Mouse (Mus musculus) bone marrow macrophage, adult 2 months (primary cell): ENCODE measurements around the gene BC004004. TPM values are rescaled to one million over a fixed set of nuclear protein-coding genes. Genes with fewer than 3 reads are reported as not detected.

Source experiments
- H3K27ac ChIP-seq: 2 replicates; pipeline ENCODE4 v1.5.1; 2012; ENCODE audit warnings: low read depth, low read length; ENCODE audit not compliant: insufficient read depth
- H3K4me1 ChIP-seq: 2 replicates; pipeline ENCODE4 v1.6.1; 2012; ENCODE audit warnings: low read length; ENCODE audit not compliant: control insufficient read depth, insufficient read depth
- H3K4me3 ChIP-seq: 2 replicates; pipeline ENCODE4 v1.5.1; 2012; ENCODE audit warnings: mild to moderate bottlenecking, low read length, moderate library complexity; ENCODE audit not compliant: insufficient read depth
- CTCF ChIP-seq: IDR thresholded peaks from 2 replicates; pipeline ENCODE4 v1.5.1; 2012; ENCODE audit warnings: low read depth, mild to moderate bottlenecking, low read length, moderate library complexity
- POLR2A ChIP-seq: IDR thresholded peaks from 2 replicates; pipeline ENCODE4 v1.6.1; 2012; ENCODE audit warnings: mild to moderate bottlenecking, low read depth, low read length, borderline replicate concordance
- polyA plus RNA-seq: library from polyadenylated mRNA; stranded (reverse); fragments of >200 nt; gene quantifications from 2 replicates; pipeline ENCODE4 v1.2.4, GENCODE M21; 2012; ENCODE audit not compliant: missing spikeins, insufficient read depth, insufficient read length

BC004004 gene
- polyA plus RNA-seq = 82.6 and 105 TPM in 2 replicates

DNA sequence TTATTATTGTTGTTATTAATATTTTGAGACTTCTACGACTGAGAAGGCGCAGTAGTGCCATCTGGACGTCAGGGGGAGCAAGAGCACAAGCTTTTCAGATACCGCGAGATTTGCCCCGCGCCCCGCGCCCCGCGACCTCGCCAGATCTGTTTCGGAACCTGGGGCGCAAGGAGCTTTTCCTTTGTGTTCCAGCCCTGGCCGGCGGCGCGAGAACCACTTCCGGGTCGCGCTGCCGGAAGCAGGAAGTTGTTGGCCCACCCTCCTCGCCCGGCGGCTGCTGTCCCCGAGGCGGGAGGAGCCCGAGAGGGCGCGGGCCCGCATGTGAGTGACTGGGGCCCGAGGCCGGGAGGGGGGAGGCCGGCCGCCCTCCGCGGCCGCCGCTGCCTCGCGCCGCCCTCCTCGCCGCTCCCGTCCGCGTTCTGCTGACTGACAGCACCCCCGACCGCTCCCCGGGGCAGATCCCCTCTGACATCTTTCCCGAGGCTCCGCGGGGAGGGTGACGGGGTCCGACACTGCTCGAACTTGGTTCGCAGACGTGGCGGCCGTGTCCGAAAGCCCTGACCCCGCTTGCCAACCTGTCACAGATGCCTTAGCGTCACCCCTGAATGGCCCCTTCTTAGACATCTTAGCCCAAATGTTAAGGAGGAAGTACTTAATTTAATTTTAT, at the start of gene BC004004:
TSS of gene BC004004 (plus strand) at position 107 of the 667 bp plus-strand sequence.
- no peak for TF ChIP-seq POLR2A
- no peak for TF ChIP-seq CTCF
- H3K27ac ChIP-seq = peak within 1 kb of the TSS; percentile 65
- peaks cover 25% of the 10 kb centered on the region for H3K4me1 ChIP-seq
- H3K4me3 ChIP-seq = peak within 1 kb of the TSS; percentile 87

DNA sequence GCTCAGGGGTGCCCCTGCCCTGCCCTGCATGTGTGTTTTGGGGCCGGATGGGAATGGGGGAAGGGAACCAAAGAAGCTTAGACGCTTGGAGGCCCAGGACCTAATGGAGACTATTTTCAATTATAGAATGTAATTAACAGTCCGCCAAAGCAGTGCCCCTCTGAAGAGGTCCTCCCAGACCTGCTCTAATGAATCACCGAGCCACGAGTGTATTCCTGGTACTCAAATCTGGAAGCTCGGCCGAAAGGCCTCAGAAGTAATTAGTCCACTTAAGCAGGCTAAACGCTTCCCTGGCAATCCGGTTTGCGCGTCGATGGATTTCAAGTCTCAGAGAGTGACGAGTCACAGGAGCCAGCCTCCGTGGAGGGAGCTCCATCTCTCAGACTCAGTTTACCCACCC, 48.0 kb upstream of the BC004004 start:
- TF ChIP-seq CTCF = no peak
- no peak for TF ChIP-seq POLR2A
- Histone ChIP-seq H3K27ac (no peak overlapping the region), H3K4me1 (no peaks in the 10 kb centered on the region), H3K4me3 (no peak overlapping the region)

DNA sequence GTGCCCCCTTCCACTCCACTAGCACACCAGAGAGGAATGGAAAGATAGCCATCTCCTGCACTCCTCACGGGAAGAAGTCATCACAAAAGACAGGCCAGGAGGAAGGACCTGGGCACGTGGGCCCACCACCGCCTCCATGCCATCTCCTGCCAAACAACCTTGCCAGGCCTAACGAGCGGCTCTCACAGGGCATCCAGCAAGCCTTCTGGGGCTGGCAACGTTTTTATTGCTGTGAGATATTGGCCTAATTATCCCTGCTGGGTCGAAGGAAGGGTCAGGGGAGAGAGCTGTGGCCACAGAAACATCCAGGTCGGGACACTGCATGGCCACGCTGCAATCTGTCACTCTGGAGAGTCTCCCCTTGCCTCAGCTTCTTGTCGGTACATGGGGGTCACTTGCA, 37.5 kb upstream of the BC004004 start:
- H3K27ac ChIP-seq = no peak overlapping the region
- no peak for TF ChIP-seq POLR2A
- TF ChIP-seq CTCF = no peak
- no peaks in the 10 kb centered on the region for H3K4me1 ChIP-seq
- no peak overlapping the region for H3K4me3 ChIP-seq

DNA sequence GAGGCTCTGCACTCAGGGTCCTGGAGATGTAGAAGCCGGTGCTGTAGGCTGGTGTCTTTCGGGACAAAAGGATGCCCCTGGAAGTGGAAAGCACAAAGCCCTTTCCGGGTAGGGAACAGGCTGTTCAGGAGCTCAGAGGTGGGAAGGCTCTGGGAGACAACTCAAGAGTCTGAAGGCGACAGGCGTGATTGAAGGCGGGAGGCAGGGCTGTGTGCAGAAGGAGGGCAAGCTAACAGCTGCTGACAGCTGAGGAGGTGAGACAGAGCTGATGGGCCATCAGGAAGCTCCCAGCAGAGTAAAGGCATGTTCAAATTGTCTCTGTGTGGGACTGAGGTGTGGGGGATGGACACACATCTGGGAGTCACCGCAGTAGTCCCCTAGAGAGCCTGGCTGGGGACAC, 32.5 kb upstream of the BC004004 start:
- no peak overlapping the region for H3K4me3 ChIP-seq
- H3K4me1 ChIP-seq = no peaks in the 10 kb centered on the region
- TF ChIP-seq POLR2A = no peak
- TF ChIP-seq CTCF = no peak
- H3K27ac ChIP-seq = no peak overlapping the region

DNA sequence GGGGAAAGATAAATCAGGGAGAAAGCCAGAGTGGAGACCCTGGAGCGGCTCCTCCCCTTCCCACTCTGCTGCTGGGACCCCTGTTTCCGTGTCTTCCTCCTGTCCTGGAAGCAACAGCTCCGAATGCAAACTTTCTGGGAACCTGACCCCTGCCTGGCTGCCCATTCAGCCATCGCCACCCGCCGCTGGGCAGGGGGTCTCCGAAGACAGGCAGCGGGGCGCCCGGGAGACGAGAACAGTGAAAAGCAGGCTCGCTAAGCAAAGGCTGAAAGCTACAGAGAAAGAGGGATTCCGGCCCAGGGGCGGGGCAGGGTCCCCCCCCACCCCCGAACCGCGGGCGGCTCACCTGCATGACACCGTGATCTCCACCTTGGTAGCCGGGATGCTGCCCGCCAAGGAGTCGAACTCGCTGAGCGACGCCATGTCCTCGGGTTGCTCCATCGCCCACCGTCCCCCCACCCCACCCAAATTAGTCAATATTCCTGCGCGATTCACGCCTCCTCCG, 31.3 kb upstream of the BC004004 start:
- peak overlapping the region; percentile 35 for H3K4me3 ChIP-seq
- no peaks in the 10 kb centered on the region for H3K4me1 ChIP-seq
- H3K27ac ChIP-seq = no peak overlapping the region
- no peak for TF ChIP-seq CTCF
- no peak for TF ChIP-seq POLR2A

DNA sequence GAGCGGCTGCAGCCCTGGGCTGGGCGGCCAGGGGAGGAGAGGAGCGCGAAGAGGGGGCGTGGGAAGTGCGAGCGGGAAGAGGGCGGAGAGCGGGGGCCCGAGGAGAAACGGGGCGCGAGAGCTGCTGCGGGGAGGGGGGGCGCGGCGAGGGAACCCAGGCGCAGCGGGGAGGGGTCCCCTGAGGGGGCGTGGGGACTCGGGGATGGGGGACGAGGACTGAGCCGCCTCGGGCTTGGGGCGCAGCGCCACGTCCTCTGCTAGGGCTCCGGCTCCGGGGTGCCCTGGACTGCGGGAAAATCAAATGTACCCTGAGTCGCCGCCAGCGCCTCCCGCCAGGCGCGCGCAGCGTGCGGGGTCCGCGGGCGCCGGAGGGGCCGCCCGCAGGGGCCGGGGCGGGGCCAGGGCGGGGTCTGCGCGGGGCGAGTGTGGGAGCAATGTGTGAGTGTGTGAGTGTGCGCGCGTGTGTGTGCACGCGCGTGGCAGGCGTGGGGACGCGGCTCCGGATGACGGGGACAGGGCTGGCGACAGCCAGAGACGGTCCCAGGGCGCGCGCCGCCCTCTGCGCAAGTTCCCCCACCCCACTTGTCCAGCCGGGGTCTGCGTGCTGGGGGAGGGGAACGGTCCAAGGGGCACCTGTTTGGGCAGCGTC, 30.7 kb upstream of the BC004004 start, which contains the start of gene Cpne5:
TSS of gene Cpne5 (minus strand) at position 396 of the 649 bp plus-strand sequence.
- TF ChIP-seq POLR2A (no peak), CTCF (no peak)
- Histone ChIP-seq H3K4me1 (no peaks in the 10 kb centered on the region), H3K27ac (no peak within 1 kb of the TSS), H3K4me3 (peak within 1 kb of the TSS; percentile 35)

DNA sequence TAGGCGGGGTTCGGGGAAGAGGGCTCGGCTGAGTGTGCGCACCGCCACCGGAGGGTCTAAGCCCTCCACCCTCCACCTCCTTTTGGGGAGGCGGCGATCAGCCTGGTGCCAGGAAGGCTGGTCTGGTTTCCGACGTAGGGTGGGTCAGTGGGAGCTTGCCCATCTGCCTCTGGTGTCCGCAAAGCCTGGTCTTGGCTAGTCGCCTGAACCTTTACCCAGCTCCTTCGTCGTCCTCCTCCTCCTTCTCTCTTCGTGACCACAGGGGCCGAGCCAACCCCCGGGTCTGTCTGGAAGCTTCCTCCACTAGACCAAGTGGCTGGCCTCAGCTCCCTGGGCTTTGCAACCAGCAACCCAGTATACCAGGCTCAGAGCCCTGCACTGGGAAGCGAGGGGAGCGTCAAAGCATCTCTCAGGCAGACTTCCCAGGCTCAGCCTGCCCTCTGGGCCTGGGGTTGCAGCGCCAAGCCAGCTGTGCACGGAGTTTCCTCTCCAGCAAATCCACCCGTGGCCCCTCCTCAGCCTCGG, 30.1 kb upstream of the BC004004 start:
- H3K27ac ChIP-seq = no peak overlapping the region
- peak overlapping the region; percentile 16; the same call in 1 of the 2 replicates for H3K4me3 ChIP-seq

DNA sequence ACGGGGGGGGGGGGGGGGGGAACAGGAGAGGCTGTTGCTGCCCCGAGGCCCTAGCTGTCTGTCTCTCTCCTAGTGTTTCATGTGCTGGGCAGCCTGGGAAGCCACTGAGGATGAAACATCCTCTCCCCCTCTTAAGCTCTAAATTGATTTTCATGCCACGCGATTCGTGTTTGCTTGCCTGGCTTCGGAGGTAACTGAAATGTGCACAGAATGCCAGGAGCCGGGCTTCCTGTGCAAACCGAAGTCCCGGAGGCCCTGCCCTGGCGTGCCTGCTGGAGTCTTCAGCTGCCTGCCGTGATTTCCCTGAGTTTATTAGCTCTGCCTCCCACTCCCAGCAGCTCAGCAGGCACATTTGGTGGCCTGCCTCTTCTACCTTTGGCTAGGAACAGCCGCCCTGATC, 23.7 kb upstream of the BC004004 start:
- Histone ChIP-seq H3K4me3 (no peak overlapping the region), H3K27ac (no peak overlapping the region), H3K4me1 (peaks cover 12% of the 10 kb centered on the region)
- TF ChIP-seq POLR2A (no peak), CTCF (no peak)

More for the DNA sequence above, 30.1 kb upstream of the BC004004 start:
- TF ChIP-seq POLR2A (no peak), CTCF (no peak)
- H3K4me1 ChIP-seq = no peaks in the 10 kb centered on the region

DNA sequence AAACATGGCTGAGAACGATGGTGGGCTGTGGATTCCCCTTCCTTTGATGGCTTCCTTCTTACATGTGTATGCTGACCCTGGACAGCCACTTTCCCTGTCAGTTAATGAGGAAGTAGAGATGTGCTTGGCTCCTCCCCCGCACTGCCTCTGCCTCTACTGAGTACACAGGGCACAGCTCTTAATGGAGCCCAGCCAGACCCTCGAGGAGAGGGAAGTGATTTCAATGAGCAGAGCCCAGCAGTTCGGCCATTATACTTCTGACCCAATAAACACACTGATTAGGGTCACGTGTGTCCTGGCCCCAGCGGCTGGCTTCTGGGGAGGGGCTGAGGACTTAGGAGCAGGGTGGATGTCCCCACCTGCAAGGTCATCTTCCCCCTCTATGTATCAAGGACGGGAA, 22.9 kb upstream of the BC004004 start:
- peak overlapping the region; percentile 31; the same call in 1 of the 2 replicates for H3K27ac ChIP-seq
- TF ChIP-seq POLR2A (no peak), CTCF (no peak)
- peaks cover 12% of the 10 kb centered on the region for H3K4me1 ChIP-seq
- no peak overlapping the region for H3K4me3 ChIP-seq

DNA sequence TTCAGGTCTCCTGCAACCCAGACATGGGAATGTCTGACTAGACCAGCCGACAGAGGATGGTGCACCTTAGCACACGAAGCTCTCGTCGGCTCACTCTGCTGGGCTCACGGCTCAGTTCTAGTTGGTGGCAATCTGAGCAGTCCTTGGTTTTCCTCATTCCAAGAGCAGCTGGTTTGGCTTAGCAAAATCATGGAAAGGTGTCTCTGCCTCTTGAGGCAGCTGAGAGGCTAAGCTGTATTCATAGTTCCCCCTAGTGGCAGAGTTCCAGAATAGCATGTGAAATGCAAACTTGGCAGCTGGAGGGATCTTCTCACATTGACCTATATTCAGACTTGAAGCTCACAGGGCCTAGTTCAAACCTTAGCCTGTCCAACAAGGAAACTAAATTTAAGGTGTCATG, 22.0 kb upstream of the BC004004 start:
- no peak overlapping the region for H3K4me3 ChIP-seq
- no peak for TF ChIP-seq POLR2A
- peak; percentile 38 for TF ChIP-seq CTCF
- H3K4me1 ChIP-seq = peaks cover 13% of the 10 kb centered on the region
- no peak overlapping the region for H3K27ac ChIP-seq
